ENCODE assay signal across 8 mouse cellular contexts in genomic region chr11:5740965-5741627, GRCm38 (mm10). TPM values are rescaled to one million over a fixed set of nuclear protein-coding genes. Genes with fewer than 3 reads are reported as not detected.
A peak's percentile ranks its signal among the peaks of the same experiment; 100 is the strongest.
DNase-seq lines count a peak whose midpoint lies in the region; ATAC-seq lines count a peak whose summit lies in the region.

No protein-coding gene starts in this region.

- WGBS in heart, embryonic 12.5 days: under 1% methylated on average over 42 of the region's 50 CpGs
- WGBS in kidney, embryonic 16.5 days: under 1% methylated on average over 34 of the region's 50 CpGs
- under 1% methylated on average over 49 of the region's 50 CpGs for WGBS in liver, embryonic 12.5 days (ENCODE audit: insufficient replicate concordance)

- ATAC-seq in erythroblast, adult 5-6 weeks (replicated peaks; ENCODE audit: low FRiP score, poor library complexity, severe bottlenecking): peak; percentile 95
- peak; percentile 95 for ATAC-seq in heart, embryonic 12.5 days (ENCODE audit: insufficient number of reproducible peaks, low FRiP score)
- ATAC-seq in kidney, embryonic 16.5 days (ENCODE audit: low FRiP score, low TSS enrichment): peak; percentile 94
- ATAC-seq in liver, embryonic 12.5 days: peak; percentile 99

- H3K4me3 ChIP-seq in heart, embryonic 12.5 days: peak overlapping the region; percentile 71
- H3K4me3 ChIP-seq in kidney, embryonic 16.5 days (ENCODE audit: low read length): peak overlapping the region; percentile 89
- peak overlapping the region; percentile 99 for H3K4me3 ChIP-seq in liver, embryonic 12.5 days

- H3K27me3 ChIP-seq in heart, embryonic 12.5 days (replicated peaks): no peaks in the 10 kb centered on the region
- H3K27me3 ChIP-seq in kidney, embryonic 16.5 days (ENCODE audit: insufficient read depth, low read length): no peaks in the 10 kb centered on the region
- H3K27me3 ChIP-seq in liver, embryonic 12.5 days (replicated peaks): no peaks in the 10 kb centered on the region

- peak; percentile 87 for DNase-seq in CD4-positive, CD25-positive, alpha-beta regulatory T cell, adult 2 months (ENCODE audit: low read depth, low spot score)
- peak; percentile 89 for DNase-seq in brain, adult 2 months (ENCODE audit: low read depth, low spot score)
- peak; percentile 82 for DNase-seq in naive thymus-derived CD4-positive, alpha-beta T cell, adult 2 months (ENCODE audit: low read depth)
- DNase-seq in spleen, postnatal 4 days (ENCODE audit: low spot score in 2 of 2): peak; percentile 83 to 93

- H3K4me2 ChIP-seq in heart, embryonic 12.5 days: peak overlapping the region; percentile 74
- H3K4me2 ChIP-seq in kidney, embryonic 16.5 days (replicated peaks; ENCODE audit: low read depth, low read length): peak overlapping the region; percentile 85
- H3K4me2 ChIP-seq in liver, embryonic 12.5 days: peak overlapping the region; percentile 94

- H3K4me1 ChIP-seq in heart, embryonic 12.5 days (replicated peaks): peaks cover 28% of the 10 kb centered on the region
- peaks cover 10% of the 10 kb centered on the region; the same call in 1 of the 2 replicates for H3K4me1 ChIP-seq in kidney, embryonic 16.5 days (ENCODE audit: insufficient read depth, low read length)
- H3K4me1 ChIP-seq in liver, embryonic 12.5 days: peaks cover 36% of the 10 kb centered on the region

- H3K27ac ChIP-seq in heart, embryonic 12.5 days (ENCODE audit: poor library complexity, severe bottlenecking): peak overlapping the region; percentile 89
- H3K27ac ChIP-seq in kidney, embryonic 16.5 days (ENCODE audit: low read length): peak overlapping the region; percentile 91
- H3K27ac ChIP-seq in liver, embryonic 12.5 days: peak overlapping the region; percentile 85

- no peaks in the 10 kb centered on the region for H3K9me3 ChIP-seq in heart, embryonic 12.5 days (replicated peaks)
- no peaks in the 10 kb centered on the region for H3K9me3 ChIP-seq in kidney, embryonic 16.5 days (ENCODE audit: low read length)
- no peaks in the 10 kb centered on the region for H3K9me3 ChIP-seq in liver, embryonic 12.5 days (replicated peaks)

- no peaks in the 10 kb centered on the region for H3K36me3 ChIP-seq in heart, embryonic 12.5 days
- no peaks in the 10 kb centered on the region for H3K36me3 ChIP-seq in kidney, embryonic 16.5 days (ENCODE audit: insufficient read depth, low read length)
- no peaks in the 10 kb centered on the region for H3K36me3 ChIP-seq in liver, embryonic 12.5 days

- H3K9ac ChIP-seq in heart, embryonic 12.5 days: peak overlapping the region; percentile 91
- H3K9ac ChIP-seq in kidney, embryonic 16.5 days (replicated peaks; ENCODE audit: low read length): peak overlapping the region; percentile 96
- peak overlapping the region; percentile 99 for H3K9ac ChIP-seq in liver, embryonic 12.5 days

RNA-seq across cellular contexts. Expression of gene Urgcp, which starts 21.1 kb away (rescaled TPM):
- 0.19 and 2.3 TPM in 2 replicates for total RNA-seq in erythroblast, adult 5-6 weeks (2015; ENCODE audit: low replicate concordance)
- 1.2 and 3.2 TPM in 2 replicates for total RNA-seq in erythroblast, adult 5-6 weeks (2017; ENCODE audit: low replicate concordance)
- polyA plus RNA-seq in heart, embryonic 12.5 days (2016; fragmentation: Nextera tagmentation; extraction: Ambion mirVana): 32.2 and 33.8 TPM in 2 replicates
- 25.9 and 27.8 TPM in 2 replicates for polyA plus RNA-seq in kidney, embryonic 16.5 days (2015; fragmentation: Nextera tagmentation; extraction: Ambion mirVana)
- 13.4 and 14.6 TPM in 2 replicates for polyA plus RNA-seq in liver, embryonic 12.5 days (2016; fragmentation: Nextera tagmentation; extraction: Ambion mirVana)

RNA-seq across cellular contexts. Expression of gene Mrps24, which starts 25.6 kb away (rescaled TPM):
- 16.5 and 28.1 TPM in 2 replicates for total RNA-seq in erythroblast, adult 5-6 weeks (2015; ENCODE audit: low replicate concordance)
- 16.1 and 21.7 TPM in 2 replicates for total RNA-seq in erythroblast, adult 5-6 weeks (2017; ENCODE audit: low replicate concordance)
- 167 and 171 TPM in 2 replicates for polyA plus RNA-seq in heart, embryonic 12.5 days (2016; fragmentation: Nextera tagmentation; extraction: Ambion mirVana)
- 197 and 212 TPM in 2 replicates for polyA plus RNA-seq in kidney, embryonic 16.5 days (2015; fragmentation: Nextera tagmentation; extraction: Ambion mirVana)
- 143 and 149 TPM in 2 replicates for polyA plus RNA-seq in liver, embryonic 12.5 days (2016; fragmentation: Nextera tagmentation; extraction: Ambion mirVana)

RNA-seq across cellular contexts. Expression of gene Dbnl, which starts 47.2 kb away (rescaled TPM):
- 14.4 and 17.1 TPM in 2 replicates for total RNA-seq in erythroblast, adult 5-6 weeks (2015; ENCODE audit: low replicate concordance)
- total RNA-seq in erythroblast, adult 5-6 weeks (2017; ENCODE audit: low replicate concordance): 26.0 and 32.9 TPM in 2 replicates
- 87.0 and 88.0 TPM in 2 replicates for polyA plus RNA-seq in heart, embryonic 12.5 days (2016; fragmentation: Nextera tagmentation; extraction: Ambion mirVana)
- polyA plus RNA-seq in kidney, embryonic 16.5 days (2015; fragmentation: Nextera tagmentation; extraction: Ambion mirVana): 123 and 132 TPM in 2 replicates
- 71.6 and 72.0 TPM in 2 replicates for polyA plus RNA-seq in liver, embryonic 12.5 days (2016; fragmentation: Nextera tagmentation; extraction: Ambion mirVana)

Comparison
In these comparisons a context has a peak if more than half of its experiments do, and no peak if none do; other contexts are left out.
1. Peak in every context shown above with its lines: DNase-seq, ATAC-seq, H3K4me3 ChIP-seq and H3K27ac ChIP-seq.